Mouse (Mus musculus) heart, embryonic 16.5 days (tissue): ENCODE measurements around the gene Notum. TPM values are rescaled to one million over a fixed set of nuclear protein-coding genes. Genes with fewer than 3 reads are reported as not detected.

ENCODE experiments used
- ATAC-seq: fragments of 200-750 bp; cut with Nextera tagmentation; replicated peaks from 2 replicates; pipeline ENCODE4 v1.8.0; 2017; ENCODE audit warnings: moderate number of reproducible peaks; ENCODE audit not compliant: insufficient read depth, low FRiP score; ENCODE audit errors: extremely low read depth
- H3K27ac ChIP-seq: fragments of 300-500 bp; sonication (generic); 2 replicates; pipeline ENCODE4 v1.5.1; 2014; ENCODE audit warnings: mild to moderate bottlenecking, low read length, control low read depth, moderate library complexity
- H3K27me3 ChIP-seq: fragments of 300-500 bp; sonication (generic); 2 replicates; pipeline ENCODE4 v1.6.1; 2014; ENCODE audit warnings: low read length, mixed read lengths; ENCODE audit not compliant: control insufficient read depth, insufficient read depth
- H3K36me3 ChIP-seq: fragments of 300-500 bp; sonication (generic); 2 replicates; pipeline ENCODE4 v1.6.1; 2014; ENCODE audit not compliant: control insufficient read depth, insufficient read depth
- H3K4me1 ChIP-seq: fragments of 300-500 bp; sonication (generic); 2 replicates; pipeline ENCODE4 v1.6.1; 2014; ENCODE audit warnings: low read length, mixed read lengths; ENCODE audit not compliant: control insufficient read depth, insufficient read depth
- H3K4me2 ChIP-seq: fragments of 300-500 bp; sonication (generic); 2 replicates; pipeline ENCODE4 v1.6.1; 2014; ENCODE audit warnings: low read depth, mild to moderate bottlenecking, control low read depth, low read length
- H3K4me3 ChIP-seq: fragments of 300-500 bp; sonication (generic); 2 replicates; pipeline ENCODE4 v1.5.1; 2014; ENCODE audit warnings: mild to moderate bottlenecking, control low read depth, low read length
- H3K9ac ChIP-seq: fragments of 300-500 bp; sonication (generic); 2 replicates; pipeline ENCODE4 v1.6.1; 2014; ENCODE audit warnings: low read length, control low read depth
- H3K9me3 ChIP-seq: fragments of 300-500 bp; sonication (generic); replicated peaks from 2 replicates; pipeline ENCODE4 v1.6.1; 2016; ENCODE audit warnings: low read length; ENCODE audit not compliant: control insufficient read depth
- WGBS: fragments of 180-500 bp; shearing (Covaris S2); extraction: QIAGEN DNeasy Blood & Tissue Kit; methylation state at CpG from one replicate; pipeline ENCODE4 v1.1.7; 2014; 5-methylcytosine and 5-hydroxymethylcytosine counted together
- microRNA-seq: library from miRNA; unstranded; fragments of <30 nt; microRNA quantifications from one replicate; pipeline ENCODE4, GENCODE M21; 2017
- polyA plus RNA-seq: library from polyadenylated mRNA; unstranded; fragments of >200 nt; fragmentation: Nextera tagmentation; extraction: Ambion mirVana; gene quantifications from 2 replicates; pipeline ENCODE4 v1.2.1, GENCODE M21; 2015

The Notum gene
- polyA plus RNA-seq, 1 experiment from 2014 or later: 0.20 TPM

GRCm38 (mm10) chr11:120610477-120611046 is 50.4 kb downstream of the Notum start:
- H3K4me2 ChIP-seq: no peak overlapping the region
- ATAC-seq: no peak
- H3K4me3 ChIP-seq: no peak overlapping the region
- no peak overlapping the region for H3K9ac ChIP-seq
- 76% methylated on average over 9 of the region's 9 CpGs for WGBS
- peaks cover 23% of the 10 kb centered on the region for H3K4me1 ChIP-seq
- H3K36me3 ChIP-seq: peaks cover 9% of the 10 kb centered on the region; the same call in 1 of the 2 replicates
- H3K9me3 ChIP-seq: no peaks in the 10 kb centered on the region
- no peaks in the 10 kb centered on the region for H3K27me3 ChIP-seq
- H3K27ac ChIP-seq: no peak overlapping the region

- H3K27ac ChIP-seq: peak overlapping the region; percentile 71
- peaks cover 23% of the 10 kb centered on the region for H3K4me1 ChIP-seq
- no peaks in the 10 kb centered on the region for H3K27me3 ChIP-seq
- H3K4me2 ChIP-seq: peak overlapping the region; percentile 67
- peak; percentile 76 for ATAC-seq
- WGBS: 34% methylated on average over 8 of the region's 8 CpGs
- no peaks in the 10 kb centered on the region for H3K9me3 ChIP-seq
- peak overlapping the region; percentile 68 for H3K9ac ChIP-seq
- peak overlapping the region; percentile 45 for H3K4me3 ChIP-seq
- 0 out of 2 replicates have a peak, but pooled peaks cover 8% of the 10 kb centered on the region for H3K36me3 ChIP-seq
These were observed 51.7 kb downstream of the Notum start for GRCm38 (mm10) chr11:120609250-120609649.

- H3K9ac ChIP-seq: peak within 1 kb of the TSS; percentile 68
- H3K27ac ChIP-seq: peak within 1 kb of the TSS; percentile 71
- peaks cover 23% of the 10 kb centered on the region for H3K4me1 ChIP-seq
- peak within 1 kb of the TSS; percentile 67 for H3K4me2 ChIP-seq
- no peaks in the 10 kb centered on the region for H3K27me3 ChIP-seq
- no peak; the same call in 1 of the 2 replicates for ATAC-seq
- peak within 1 kb of the TSS; percentile 45 for H3K4me3 ChIP-seq
- H3K36me3 ChIP-seq: peaks cover 14% of the 10 kb centered on the region
- H3K9me3 ChIP-seq: no peaks in the 10 kb centered on the region
- WGBS: 7% methylated on average over 45 of the region's 45 CpGs
These were observed 52.5 kb downstream of the Notum start, which contains the start of gene Npb for GRCm38 (mm10) chr11:120608241-120609034. Npb (plus strand) TSS chr11:120608477.

GRCm38 (mm10) chr11:120606764-120607163 is 54.2 kb downstream of the Notum start:
- WGBS: 73% methylated on average over 4 of the region's 4 CpGs
- H3K27me3 ChIP-seq: no peaks in the 10 kb centered on the region
- H3K36me3 ChIP-seq: peaks cover 19% of the 10 kb centered on the region
- H3K4me2 ChIP-seq: no peak overlapping the region
- H3K9me3 ChIP-seq: no peaks in the 10 kb centered on the region
- H3K4me1 ChIP-seq: peaks cover 23% of the 10 kb centered on the region
- ATAC-seq: no peak
- H3K9ac ChIP-seq: no peak overlapping the region
- no peak overlapping the region; the same call in 1 of the 2 replicates for H3K27ac ChIP-seq
- H3K4me3 ChIP-seq: no peak overlapping the region

GRCm38 (mm10) chr11:120605667-120606066 is 55.3 kb downstream of the Notum start:
- no peaks in the 10 kb centered on the region for H3K27me3 ChIP-seq
- H3K4me2 ChIP-seq: no peak overlapping the region
- no peak overlapping the region for H3K27ac ChIP-seq
- H3K36me3 ChIP-seq: peaks cover 24% of the 10 kb centered on the region
- H3K9ac ChIP-seq: no peak overlapping the region
- 86% methylated on average over 7 of the region's 7 CpGs for WGBS
- no peak for ATAC-seq
- H3K4me1 ChIP-seq: peaks cover 23% of the 10 kb centered on the region
- H3K4me3 ChIP-seq: no peak overlapping the region
- H3K9me3 ChIP-seq: no peaks in the 10 kb centered on the region

Small RNA genes within 50 kb of the gene (microRNA-seq; reads per million reads assigned to microRNA genes)
- 0.59 reads per million for gene Mir6936

Other genes starting within 250 kb of the Notum start
- 26.7 and 27.7 TPM in 2 replicates for gene Nploc4, start 223.5 kb downstream of the Notum start, polyA plus RNA-seq
- 0.09 TPM in 1 of 2 replicates, not detected in the other for gene Tspan10, start 218.5 kb downstream of the Notum start, polyA plus RNA-seq
- 0.28 and 0.29 TPM in 2 replicates for gene Pde6g, start 207.7 kb downstream of the Notum start, polyA plus RNA-seq
- 23.2 and 23.5 TPM in 2 replicates for gene Oxld1, start 203.1 kb downstream of the Notum start, polyA plus RNA-seq
- gene Ccdc137, start 203.1 kb downstream of the Notum start, polyA plus RNA-seq: 25.4 and 27.4 TPM in 2 replicates
- 33.6 and 34.2 TPM in 2 replicates for gene Arl16, start 193.6 kb downstream of the Notum start, polyA plus RNA-seq
- 247 and 252 TPM in 2 replicates for gene Mrpl12, start 176.6 kb downstream of the Notum start, polyA plus RNA-seq
- gene Slc25a10, start 169.3 kb downstream of the Notum start, polyA plus RNA-seq: 39.6 and 43.9 TPM in 2 replicates
- 1.4 and 2.7 TPM in 2 replicates for gene Gcgr, start 130.5 kb downstream of the Notum start, polyA plus RNA-seq
- gene Mcrip1, start 111.4 kb downstream of the Notum start, polyA plus RNA-seq: 134 and 139 TPM in 2 replicates
- gene Ppp1r27, start 110.0 kb downstream of the Notum start, polyA plus RNA-seq: 3.3 and 8.5 TPM in 2 replicates
- 435 and 437 TPM in 2 replicates for gene P4hb, start 87.9 kb downstream of the Notum start, polyA plus RNA-seq
- gene Arhgdia, start 79.6 kb downstream of the Notum start, polyA plus RNA-seq: 435 and 439 TPM in 2 replicates
- 223 and 229 TPM in 2 replicates for gene Alyref, start 62.8 kb downstream of the Notum start, polyA plus RNA-seq
- gene Anapc11, start 62.8 kb downstream of the Notum start, polyA plus RNA-seq: 179 and 193 TPM in 2 replicates
- gene Npb, start 52.7 kb downstream of the Notum start, polyA plus RNA-seq: 13.6 and 15.5 TPM in 2 replicates
- gene Pcyt2, start 43.2 kb downstream of the Notum start, polyA plus RNA-seq: 109 and 117 TPM in 2 replicates
- gene Sirt7, start 35.9 kb downstream of the Notum start, polyA plus RNA-seq: 21.1 and 28.1 TPM in 2 replicates
- 14.7 and 19.1 TPM in 2 replicates for gene Mafg, start 27.6 kb downstream of the Notum start, polyA plus RNA-seq
- 15.2 and 18.5 TPM in 2 replicates for gene Pycr1, start 17.4 kb downstream of the Notum start, polyA plus RNA-seq
- gene Myadml2, start 13.0 kb downstream of the Notum start, polyA plus RNA-seq: 17.0 and 19.5 TPM in 2 replicates
- 105 and 109 TPM in 2 replicates for gene Aspscr1, start 11.8 kb upstream of the Notum start, polyA plus RNA-seq
- 107 and 112 TPM in 2 replicates for gene Cenpx, start 52.6 kb upstream of the Notum start, polyA plus RNA-seq
- 34.1 and 34.8 TPM in 2 replicates for gene Lrrc45, start 52.8 kb upstream of the Notum start, polyA plus RNA-seq
- gene Rac3, start 60.3 kb upstream of the Notum start, polyA plus RNA-seq: 8.7 and 10.6 TPM in 2 replicates
- 15.3 and 17.1 TPM in 2 replicates for gene Dcxr, start 66.1 kb upstream of the Notum start, polyA plus RNA-seq
- 54.8 and 59.4 TPM in 2 replicates for gene Cbr2, start 70.9 kb upstream of the Notum start, polyA plus RNA-seq
- gene Hmga1b, start 101.6 kb upstream of the Notum start, polyA plus RNA-seq: 1.3 and 6.9 TPM in 2 replicates
- gene Rfng, start 123.0 kb upstream of the Notum start, polyA plus RNA-seq: 27.8 and 28.4 TPM in 2 replicates
- gene Gps1, start 123.1 kb upstream of the Notum start, polyA plus RNA-seq: 124 and 135 TPM in 2 replicates
- 44.7 and 49.7 TPM in 2 replicates for gene Dus1l, start 135.2 kb upstream of the Notum start, polyA plus RNA-seq
- 24.9 and 28.7 TPM in 2 replicates for gene Fasn, start 163.4 kb upstream of the Notum start, polyA plus RNA-seq